Mouse (Mus musculus): ENCODE results near the gene Methig1. TPM values are rescaled to one million over a fixed set of nuclear protein-coding genes. Genes with fewer than 3 reads are reported as not detected.

Gene Methig1
- polyA plus RNA-seq, 1 experiment from 2014 or later, result not detected

GRCm38 (mm10) chr15:100387544-100388223, 34.7 kb downstream of the Methig1 start:
- ATAC-seq (replicated peaks; ENCODE audit: extremely low read depth, insufficient read depth, low FRiP score), result no peak
- H3K9ac ChIP-seq (ENCODE audit: low read length), result no peak overlapping the region
- WGBS, result 89% methylated on average over 17 of the region's 17 CpGs
- H3K27ac ChIP-seq (ENCODE audit: low read length), result no peak overlapping the region
- peaks cover 8% of the 10 kb centered on the region for H3K4me1 ChIP-seq (ENCODE audit: control insufficient read depth, insufficient read depth, low read length)
- H3K36me3 ChIP-seq (ENCODE audit: control insufficient read depth, insufficient read depth), result no peaks in the 10 kb centered on the region
- no peak overlapping the region for H3K4me3 ChIP-seq (ENCODE audit: low read length)
- H3K27me3 ChIP-seq (ENCODE audit: control insufficient read depth, insufficient read depth, low read length), result no peaks in the 10 kb centered on the region
- no peak overlapping the region for H3K4me2 ChIP-seq (ENCODE audit: low read depth, low read length)
- no peaks in the 10 kb centered on the region for H3K9me3 ChIP-seq (replicated peaks; ENCODE audit: control insufficient read depth, low read length)

GRCm38 (mm10) chr15:100388224-100388835, 35.4 kb downstream of the Methig1 start:
- ATAC-seq (replicated peaks; ENCODE audit: extremely low read depth, insufficient read depth, low FRiP score), result no peak
- Histone ChIP-seq H3K27me3 (ENCODE audit: control insufficient read depth, insufficient read depth, low read length) (no peaks in the 10 kb centered on the region), H3K9me3 (replicated peaks; ENCODE audit: control insufficient read depth, low read length) (no peaks in the 10 kb centered on the region), H3K27ac (ENCODE audit: low read length) (no peak overlapping the region), H3K4me1 (ENCODE audit: control insufficient read depth, insufficient read depth, low read length) (peaks cover 11% of the 10 kb centered on the region), H3K4me3 (ENCODE audit: low read length) (no peak overlapping the region), H3K36me3 (ENCODE audit: control insufficient read depth, insufficient read depth) (no peaks in the 10 kb centered on the region), H3K4me2 (ENCODE audit: low read depth, low read length) (no peak overlapping the region), H3K9ac (ENCODE audit: low read length) (no peak overlapping the region)
- 77% methylated on average over 16 of the region's 16 CpGs for WGBS

- Histone ChIP-seq H3K9ac (ENCODE audit: low read length) (no peak overlapping the region), H3K4me1 (ENCODE audit: control insufficient read depth, insufficient read depth, low read length) (peaks cover 11% of the 10 kb centered on the region), H3K4me3 (ENCODE audit: low read length) (no peak overlapping the region), H3K9me3 (replicated peaks; ENCODE audit: control insufficient read depth, low read length) (no peaks in the 10 kb centered on the region), H3K27ac (ENCODE audit: low read length) (no peak overlapping the region), H3K27me3 (ENCODE audit: control insufficient read depth, insufficient read depth, low read length) (no peaks in the 10 kb centered on the region), H3K4me2 (ENCODE audit: low read depth, low read length) (no peak overlapping the region), H3K36me3 (ENCODE audit: control insufficient read depth, insufficient read depth) (peaks cover 5% of the 10 kb centered on the region; the same call in 1 of the 2 replicates)
- 70% methylated on average over 9 of the region's 9 CpGs for WGBS
- ATAC-seq (replicated peaks; ENCODE audit: extremely low read depth, insufficient read depth, low FRiP score), result no peak
These were observed 35.9 kb downstream of the Methig1 start for GRCm38 (mm10) chr15:100388886-100389285.

GRCm38 (mm10) chr15:100391066-100391465, 38.1 kb downstream of the Methig1 start:
- no peak overlapping the region for H3K27ac ChIP-seq (ENCODE audit: low read length)
- no peak for ATAC-seq (replicated peaks; ENCODE audit: extremely low read depth, insufficient read depth, low FRiP score)
- H3K4me1 ChIP-seq (ENCODE audit: control insufficient read depth, insufficient read depth, low read length), result peaks cover 11% of the 10 kb centered on the region
- H3K9me3 ChIP-seq (replicated peaks; ENCODE audit: control insufficient read depth, low read length), result no peaks in the 10 kb centered on the region; the same call in 1 of the 2 replicates
- no peaks in the 10 kb centered on the region for H3K27me3 ChIP-seq (ENCODE audit: control insufficient read depth, insufficient read depth, low read length)
- H3K4me3 ChIP-seq (ENCODE audit: low read length), result no peak overlapping the region
- peaks cover 25% of the 10 kb centered on the region for H3K36me3 ChIP-seq (ENCODE audit: control insufficient read depth, insufficient read depth)
- H3K4me2 ChIP-seq (ENCODE audit: low read depth, low read length), result no peak overlapping the region
- 50% methylated on average over 7 of the region's 7 CpGs for WGBS
- H3K9ac ChIP-seq (ENCODE audit: low read length), result no peak overlapping the region

GRCm38 (mm10) chr15:100391599-100391998, 38.6 kb downstream of the Methig1 start:
- WGBS, result 84% methylated on average over 7 of the region's 7 CpGs
- Histone ChIP-seq H3K4me3 (ENCODE audit: low read length) (no peak overlapping the region), H3K4me1 (ENCODE audit: control insufficient read depth, insufficient read depth, low read length) (peaks cover 11% of the 10 kb centered on the region), H3K9me3 (replicated peaks; ENCODE audit: control insufficient read depth, low read length) (no peaks in the 10 kb centered on the region; the same call in 1 of the 2 replicates), H3K27me3 (ENCODE audit: control insufficient read depth, insufficient read depth, low read length) (no peaks in the 10 kb centered on the region), H3K27ac (ENCODE audit: low read length) (no peak overlapping the region), H3K36me3 (ENCODE audit: control insufficient read depth, insufficient read depth) (peaks cover 29% of the 10 kb centered on the region), H3K4me2 (ENCODE audit: low read depth, low read length) (no peak overlapping the region), H3K9ac (ENCODE audit: low read length) (no peak overlapping the region)
- ATAC-seq (replicated peaks; ENCODE audit: extremely low read depth, insufficient read depth, low FRiP score), result no peak

- peaks cover 11% of the 10 kb centered on the region for H3K4me1 ChIP-seq (ENCODE audit: control insufficient read depth, insufficient read depth, low read length)
- no peak overlapping the region for H3K27ac ChIP-seq (ENCODE audit: low read length)
- H3K4me3 ChIP-seq (ENCODE audit: low read length), result no peak overlapping the region
- no peak overlapping the region for H3K9ac ChIP-seq (ENCODE audit: low read length)
- H3K36me3 ChIP-seq (ENCODE audit: control insufficient read depth, insufficient read depth), result peaks cover 37% of the 10 kb centered on the region
- no peak for ATAC-seq (replicated peaks; ENCODE audit: extremely low read depth, insufficient read depth, low FRiP score)
- no peaks in the 10 kb centered on the region; the same call in 1 of the 2 replicates for H3K9me3 ChIP-seq (replicated peaks; ENCODE audit: control insufficient read depth, low read length)
- no peak overlapping the region for H3K4me2 ChIP-seq (ENCODE audit: low read depth, low read length)
- H3K27me3 ChIP-seq (ENCODE audit: control insufficient read depth, insufficient read depth, low read length), result no peaks in the 10 kb centered on the region
- 66% methylated on average over 11 of the region's 11 CpGs for WGBS
These were observed 40.1 kb downstream of the Methig1 start for GRCm38 (mm10) chr15:100393016-100393415.

- H3K27ac ChIP-seq (ENCODE audit: low read length), result no peak overlapping the region
- 96% methylated on average over 3 of the region's 3 CpGs for WGBS
- peaks cover 55% of the 10 kb centered on the region for H3K36me3 ChIP-seq (ENCODE audit: control insufficient read depth, insufficient read depth)
- H3K4me3 ChIP-seq (ENCODE audit: low read length), result no peak overlapping the region
- peaks cover 9% of the 10 kb centered on the region for H3K4me1 ChIP-seq (ENCODE audit: control insufficient read depth, insufficient read depth, low read length)
- H3K9me3 ChIP-seq (replicated peaks; ENCODE audit: control insufficient read depth, low read length), result no peaks in the 10 kb centered on the region; the same call in 1 of the 2 replicates
- no peak overlapping the region for H3K4me2 ChIP-seq (ENCODE audit: low read depth, low read length)
- H3K27me3 ChIP-seq (ENCODE audit: control insufficient read depth, insufficient read depth, low read length), result no peaks in the 10 kb centered on the region
- no peak for ATAC-seq (replicated peaks; ENCODE audit: extremely low read depth, insufficient read depth, low FRiP score)
- H3K9ac ChIP-seq (ENCODE audit: low read length), result no peak overlapping the region
These were observed 42.6 kb downstream of the Methig1 start for GRCm38 (mm10) chr15:100395561-100395960.

GRCm38 (mm10) chr15:100400592-100401250, 47.8 kb downstream of the Methig1 start:
- Histone ChIP-seq H3K4me1 (ENCODE audit: control insufficient read depth, insufficient read depth, low read length) (no peaks in the 10 kb centered on the region), H3K9ac (ENCODE audit: low read length) (no peak overlapping the region), H3K27me3 (ENCODE audit: control insufficient read depth, insufficient read depth, low read length) (no peaks in the 10 kb centered on the region), H3K4me2 (ENCODE audit: low read depth, low read length) (no peak overlapping the region), H3K36me3 (ENCODE audit: control insufficient read depth, insufficient read depth) (peaks cover 48% of the 10 kb centered on the region), H3K9me3 (replicated peaks; ENCODE audit: control insufficient read depth, low read length) (no peaks in the 10 kb centered on the region; the same call in 1 of the 2 replicates), H3K27ac (ENCODE audit: low read length) (no peak overlapping the region), H3K4me3 (ENCODE audit: low read length) (no peak overlapping the region)
- ATAC-seq (replicated peaks; ENCODE audit: extremely low read depth, insufficient read depth, low FRiP score), result no peak
- 77% methylated on average over 16 of the region's 16 CpGs for WGBS

- no peak for ATAC-seq (replicated peaks; ENCODE audit: extremely low read depth, insufficient read depth, low FRiP score)
- Histone ChIP-seq H3K4me2 (ENCODE audit: low read depth, low read length) (no peak overlapping the region), H3K4me3 (ENCODE audit: low read length) (no peak overlapping the region), H3K4me1 (ENCODE audit: control insufficient read depth, insufficient read depth, low read length) (no peaks in the 10 kb centered on the region), H3K9ac (ENCODE audit: low read length) (no peak overlapping the region), H3K27me3 (ENCODE audit: control insufficient read depth, insufficient read depth, low read length) (no peaks in the 10 kb centered on the region), H3K27ac (ENCODE audit: low read length) (no peak overlapping the region), H3K36me3 (ENCODE audit: control insufficient read depth, insufficient read depth) (peaks cover 41% of the 10 kb centered on the region), H3K9me3 (replicated peaks; ENCODE audit: control insufficient read depth, low read length) (no peaks in the 10 kb centered on the region)
- 92% methylated on average over 4 of the region's 4 CpGs for WGBS
These were observed 48.9 kb downstream of the Methig1 start for GRCm38 (mm10) chr15:100401811-100402210.

Data from heart, embryonic 16.5 days (tissue).